Mouse (Mus musculus) MEL (cell line): ENCODE data around the gene Nucb2. TPM values are rescaled to one million over a fixed set of nuclear protein-coding genes. Genes with fewer than 3 reads are reported as not detected.

ENCODE experiments used
- DNase-seq: peaks from one replicate; pipeline ENCODE4 v3.0.0; 2011; ENCODE audit warnings: low read depth, low spot score
- H3K27ac ChIP-seq: 2 replicates; pipeline ENCODE4 v1.5.1; 2012; ENCODE audit warnings: low read depth, mild to moderate bottlenecking, control low read depth, low read length, moderate library complexity; ENCODE audit not compliant: control insufficient read depth
- H3K27me3 ChIP-seq, 2 experiments: fragments of 150-350 bp in 1 of 2; sonication (generic) in 1 of 2; 2 replicates each; pipeline ENCODE4 v1.6.1; 2012; ENCODE audit warnings: low read length in 2 of 2, mild to moderate bottlenecking in 2 of 2, improper control_type of control experiment in 1 of 2, moderate library complexity in 1 of 2; ENCODE audit not compliant: insufficient read depth in 2 of 2, control insufficient read depth in 1 of 2
- H3K36me3 ChIP-seq, 2 experiments: 2 replicates each; pipeline ENCODE4 v1.6.1; 2012 to 2014; ENCODE audit warnings: low read length in 2 of 2, improper control_type of control experiment in 1 of 2, inconsistent platforms in 1 of 2, mild to moderate bottlenecking in 1 of 2; ENCODE audit not compliant: insufficient read depth in 2 of 2, control insufficient read depth in 1 of 2
- H3K4me1 ChIP-seq, 2 experiments: fragments of 150-350 bp in 1 of 2; sonication (generic) in 1 of 2; 2 replicates each; pipeline ENCODE4 v1.6.1; 2012; ENCODE audit warnings: low read length in 2 of 2, improper control_type of control experiment in 1 of 2, mild to moderate bottlenecking in 1 of 2; ENCODE audit not compliant: insufficient read depth in 2 of 2, control insufficient read depth in 1 of 2
- H3K4me3 ChIP-seq, 2 experiments: fragments of 150-350 bp in 1 of 2; sonication (generic) in 1 of 2; 2 replicates each; pipeline ENCODE4 v1.5.1; 2012; ENCODE audit warnings: low read depth in 2 of 2, low read length in 2 of 2, mild to moderate bottlenecking in 2 of 2, moderate library complexity in 2 of 2, control low read depth in 1 of 2, improper control_type of control experiment in 1 of 2; ENCODE audit not compliant: control insufficient read depth in 1 of 2, insufficient read depth in 1 of 2
- H3K79me2 ChIP-seq: 2 replicates; pipeline ENCODE4 v1.6.1; 2012; ENCODE audit warnings: mild to moderate bottlenecking, low read length, moderate library complexity; ENCODE audit not compliant: control insufficient read depth, poor library complexity, insufficient read depth
- H3K9ac ChIP-seq: 2 replicates; pipeline ENCODE4 v1.6.1; 2012; ENCODE audit warnings: low read depth, mild to moderate bottlenecking, control low read depth, low read length, moderate library complexity; ENCODE audit not compliant: control insufficient read depth, poor library complexity, severe bottlenecking
- H3K9me3 ChIP-seq: fragments of 150-350 bp; sonication (generic); replicated peaks from 2 replicates; pipeline ENCODE4 v1.6.1; 2012; ENCODE audit warnings: mild to moderate bottlenecking, low read length, improper control_type of control experiment, moderate library complexity; ENCODE audit not compliant: insufficient read depth
- CHD2 ChIP-seq: IDR thresholded peaks from 2 replicates; pipeline ENCODE4 v1.6.1; 2011; ENCODE audit warnings: low read length, improper control_type of control experiment
- CTCF ChIP-seq, 3 experiments: IDR thresholded peaks in 2 of 3; conservative IDR thresholded peaks in 1 of 3; 2 replicates each; pipeline ENCODE4 v1.5.1; 2011 to 2012; ENCODE audit warnings: low read length in 3 of 3, low read depth in 2 of 3, mild to moderate bottlenecking in 2 of 3, improper control_type of control experiment in 1 of 3, inconsistent platforms in 1 of 3, mixed read lengths in 1 of 3, moderate library complexity in 1 of 3; ENCODE audit not compliant: control insufficient read depth in 1 of 3, insufficient read depth in 1 of 3, poor library complexity in 1 of 3, severe bottlenecking in 1 of 3
- E2F4 ChIP-seq: IDR thresholded peaks from 2 replicates; pipeline ENCODE4 v1.6.1; 2011; ENCODE audit warnings: low read depth, low read length, improper control_type of control experiment, borderline replicate concordance
- ELF1 ChIP-seq: IDR thresholded peaks from 2 replicates; pipeline ENCODE4 v1.6.1; 2014; ENCODE audit warnings: low read depth, mild to moderate bottlenecking, inconsistent platforms, low read length, improper control_type of control experiment, moderate library complexity
- ETS1 ChIP-seq: IDR thresholded peaks from 2 replicates; pipeline ENCODE4 v1.6.1; 2012; ENCODE audit warnings: low read depth, mild to moderate bottlenecking, inconsistent platforms, low read length, improper control_type of control experiment, moderate library complexity
- HCFC1 ChIP-seq: IDR thresholded peaks from 2 replicates; pipeline ENCODE4 v1.6.1; 2012; ENCODE audit warnings: low read depth, mild to moderate bottlenecking, inconsistent platforms, low read length, improper control_type of control experiment, moderate library complexity
- JUND ChIP-seq: IDR thresholded peaks from 2 replicates; pipeline ENCODE4 v1.6.1; 2011; ENCODE audit warnings: low read depth, mild to moderate bottlenecking, improper control_type of control experiment, low read length
- MAFK ChIP-seq: IDR thresholded peaks from 2 replicates; pipeline ENCODE4 v1.6.1; 2011; ENCODE audit warnings: low read depth, mild to moderate bottlenecking, low read length, improper control_type of control experiment, borderline replicate concordance
- MAX ChIP-seq: IDR thresholded peaks from 2 replicates; pipeline ENCODE4 v1.6.1; 2011; ENCODE audit warnings: low read length, improper control_type of control experiment
- MEF2A ChIP-seq: IDR thresholded peaks from 2 replicates; pipeline ENCODE4 v1.6.1; 2014; ENCODE audit warnings: low read depth, mild to moderate bottlenecking, inconsistent platforms, low read length, improper control_type of control experiment; ENCODE audit not compliant: poor library complexity, insufficient replicate concordance, severe bottlenecking; ENCODE audit errors: extremely low read depth
- MXI1 ChIP-seq: IDR thresholded peaks from 2 replicates; pipeline ENCODE4 v1.6.1; 2011; ENCODE audit warnings: mild to moderate bottlenecking, low read depth, low read length, improper control_type of control experiment
- MYB ChIP-seq: IDR thresholded peaks from 2 replicates; pipeline ENCODE4 v1.6.1; 2011; ENCODE audit warnings: mild to moderate bottlenecking, low read depth, low read length, improper control_type of control experiment
- MYC ChIP-seq: IDR thresholded peaks from 2 replicates; pipeline ENCODE4 v1.6.1; 2011; ENCODE audit warnings: low read depth, mild to moderate bottlenecking, low read length, improper control_type of control experiment, moderate library complexity
- POLR2A ChIP-seq, 2 experiments: IDR thresholded peaks; 2 replicates each; pipeline ENCODE4 v1.6.1; 2011 to 2012; ENCODE audit warnings: low read length in 2 of 2, mild to moderate bottlenecking in 2 of 2, control low read depth in 1 of 2, improper control_type of control experiment in 1 of 2, low read depth in 1 of 2, moderate library complexity in 1 of 2; ENCODE audit not compliant: control insufficient read depth in 1 of 2, insufficient read depth in 1 of 2, poor library complexity in 1 of 2
- POLR2AphosphoS2 ChIP-seq: IDR thresholded peaks from 2 replicates; pipeline ENCODE4 v1.6.1; 2011; ENCODE audit warnings: low read length, improper control_type of control experiment
- RCOR1 ChIP-seq: IDR thresholded peaks from 2 replicates; pipeline ENCODE4 v1.6.1; 2012; ENCODE audit warnings: low read depth, mild to moderate bottlenecking, inconsistent platforms, low read length, improper control_type of control experiment
- SIN3A ChIP-seq: IDR thresholded peaks from 2 replicates; pipeline ENCODE4 v1.6.1; 2012; ENCODE audit warnings: low read length, improper control_type of control experiment, inconsistent platforms
- SMC3 ChIP-seq: IDR thresholded peaks from 2 replicates; pipeline ENCODE4 v1.6.1; 2011; ENCODE audit warnings: low read depth, low read length, improper control_type of control experiment
- TAL1 ChIP-seq: IDR thresholded peaks from 2 replicates; pipeline ENCODE4 v1.6.1; 2012; ENCODE audit warnings: mild to moderate bottlenecking, inconsistent platforms, low read length, moderate library complexity, mixed read lengths
- TBP ChIP-seq: IDR thresholded peaks from 2 replicates; pipeline ENCODE4 v1.8.0; 2011; ENCODE audit warnings: low read depth, low read length, improper control_type of control experiment
- UBTF ChIP-seq: IDR thresholded peaks from 2 replicates; pipeline ENCODE4 v1.6.1; 2012; ENCODE audit warnings: low read depth, mild to moderate bottlenecking, inconsistent platforms, low read length, improper control_type of control experiment, moderate library complexity, borderline replicate concordance; ENCODE audit not compliant: insufficient read depth
- ZC3H11A ChIP-seq: IDR thresholded peaks from 2 replicates; pipeline ENCODE4 v1.6.1; 2012; ENCODE audit warnings: low read depth, mild to moderate bottlenecking, inconsistent platforms, low read length, improper control_type of control experiment
- ZMIZ1 ChIP-seq: IDR thresholded peaks from 2 replicates; pipeline ENCODE4 v1.6.1; 2012; ENCODE audit warnings: low read depth, mild to moderate bottlenecking, inconsistent platforms, low read length, improper control_type of control experiment, moderate library complexity
- polyA plus RNA-seq, 2 experiments: library from polyadenylated mRNA; stranded (reverse) in 1 of 2; unstranded in 1 of 2; fragments of >175 nt in 1 of 2; fragments of >200 nt in 1 of 2; gene quantifications; 2 replicates each; pipeline versions ENCODE4 v1.2.1 to v1.2.4; 2012; ENCODE audit warnings: low replicate concordance in 2 of 2, low read depth in 1 of 2; ENCODE audit not compliant: insufficient read length in 2 of 2, insufficient read depth in 1 of 2, missing spikeins in 1 of 2
- total RNA-seq: library from RNA; depleted of rRNA; stranded (reverse); fragments of 300-350 nt; gene quantifications from 2 replicates; pipeline ENCODE4 v1.2.3, GENCODE M21; 2012

The Nucb2 gene
- total and polyA plus RNA-seq, 3 experiments = 5.5 to 6.4 TPM; not detected in 1

DNA sequence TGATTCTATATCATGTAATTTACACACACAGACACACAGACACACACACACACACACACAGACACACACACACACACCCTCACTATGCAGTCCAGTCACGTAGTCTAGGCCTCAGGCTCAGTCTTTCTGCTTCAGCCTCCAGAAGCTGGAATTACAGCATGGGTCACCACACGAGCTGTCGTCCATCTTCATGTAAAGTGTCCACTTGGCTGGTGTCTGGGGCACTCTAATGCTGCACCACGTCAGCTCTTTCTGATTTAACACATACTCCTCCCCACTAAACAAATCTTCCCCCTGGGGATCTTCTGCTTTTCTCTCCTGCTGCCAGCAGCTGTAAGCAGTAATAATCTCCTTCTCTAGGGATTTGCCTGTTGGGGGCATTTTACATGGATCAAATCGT is 13.1 kb downstream of the Nucb2 start:
- no peaks in the 10 kb centered on the region for H3K27me3 ChIP-seq
- TF ChIP-seq HCFC1 = no peak
- no peak for TF ChIP-seq TAL1
- no peak for TF ChIP-seq ZMIZ1
- TF ChIP-seq UBTF = no peak
- no peak for TF ChIP-seq TBP
- TF ChIP-seq MXI1 = no peak
- TF ChIP-seq SMC3 = no peak
- TF ChIP-seq MAX = no peak
- TF ChIP-seq MEF2A = no peak
- TF ChIP-seq POLR2A (IDR thresholded peaks at IDR 0.05; ENCODE audit: control insufficient read depth in 1 of 2, insufficient read depth in 1 of 2, low read depth in 1 of 2, low read length in 2 of 2, poor library complexity in 1 of 2) = no peak
- TF ChIP-seq MYB = no peak
- TF ChIP-seq MYC = no peak
- no peak for TF ChIP-seq ETS1
- TF ChIP-seq JUND = no peak
- no peak for TF ChIP-seq RCOR1
- no peak for TF ChIP-seq CTCF (IDR thresholded peaks at IDR 0.05 in 2 of 3, conservative IDR thresholded peaks at IDR 0.05 in 1 of 3; ENCODE audit: control insufficient read depth in 1 of 3, insufficient read depth in 1 of 3, low read depth in 2 of 3, low read length in 3 of 3, poor library complexity in 1 of 3, severe bottlenecking in 1 of 3)
- TF ChIP-seq POLR2AphosphoS2 = no peak
- TF ChIP-seq, all 39 proteins: peak for 0

DNA sequence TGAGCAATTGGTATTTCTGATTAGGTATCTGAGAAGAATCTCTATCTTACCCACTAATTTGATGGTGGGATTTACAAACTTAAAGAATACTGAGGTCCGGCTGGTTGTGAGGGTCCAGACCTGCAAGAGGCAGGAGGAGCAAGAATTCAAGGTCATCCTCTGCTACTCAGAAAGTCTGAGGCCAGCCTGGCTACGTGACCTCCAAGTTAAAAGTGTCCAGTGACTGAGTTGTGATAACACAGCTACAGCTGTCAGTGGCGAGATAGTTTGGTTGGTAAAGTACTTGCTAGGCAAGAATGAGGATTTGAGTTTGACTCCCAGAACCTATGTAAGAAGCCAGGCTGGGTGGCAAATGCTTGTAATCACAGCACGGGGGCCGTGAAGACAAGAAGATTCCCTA is 14.0 kb downstream of the Nucb2 start:
- Histone ChIP-seq H3K27me3 (no peaks in the 10 kb centered on the region), H3K9ac (no peak overlapping the region), H3K9me3 (no peaks in the 10 kb centered on the region), H3K4me1 (no peaks in the 10 kb centered on the region), H3K4me3 (no peak overlapping the region), H3K36me3 (no peaks in the 10 kb centered on the region), H3K27ac (no peak overlapping the region), H3K79me2 (no peaks in the 10 kb centered on the region)
- DNase-seq = no peak
- TF ChIP-seq ZC3H11A = no peak
- TF ChIP-seq MYC = no peak
- TF ChIP-seq E2F4 = no peak
- no peak for TF ChIP-seq CHD2
- TF ChIP-seq MAX = no peak
- no peak for TF ChIP-seq ELF1
- TF ChIP-seq MXI1 = no peak
- TF ChIP-seq SIN3A = no peak
- TF ChIP-seq HCFC1 = no peak
- no peak for TF ChIP-seq MAFK

More for the DNA sequence above, 13.1 kb downstream of the Nucb2 start:
- H3K9ac ChIP-seq = no peak overlapping the region
- no peak for DNase-seq
- H3K4me1 ChIP-seq = no peaks in the 10 kb centered on the region
- H3K4me3 ChIP-seq = no peak overlapping the region
- no peaks in the 10 kb centered on the region for H3K36me3 ChIP-seq
- H3K79me2 ChIP-seq = no peaks in the 10 kb centered on the region
- H3K27ac ChIP-seq = no peak overlapping the region
- H3K9me3 ChIP-seq = no peaks in the 10 kb centered on the region
